ENCODE assay signal across 10 mouse cellular contexts in genomic region chr5:111901678-111902077, GRCm38 (mm10).
A peak's percentile ranks its signal among the peaks of the same experiment; 100 is the strongest.
DNase-seq lines count a peak whose midpoint lies in the region; ATAC-seq lines count a peak whose summit lies in the region.
"Had no signal": no experiment of that assay in that cellular context is flagged by ENCODE, and none has a peak within 500 bp of the region (broad histone marks: within the 10 kb centered on the region; RNA-seq: fewer than 3 reads in every experiment).

No protein-coding gene starts in this region.

- no peaks in the 10 kb centered on the region for H3K27me3 ChIP-seq in hindbrain, embryonic 11.5 days (ENCODE audit: control insufficient read depth, insufficient read depth, low read length)
- H3K27me3 ChIP-seq in hindbrain, embryonic 16.5 days (replicated peaks; ENCODE audit: control insufficient read depth, insufficient read depth, low read length) = no peaks in the 10 kb centered on the region; the same call in 1 of the 2 replicates
- 0 out of 2 replicates have a peak, but pooled peaks cover 5% of the 10 kb centered on the region for H3K27me3 ChIP-seq in embryonic facial prominence, embryonic 10.5 days (replicated peaks; ENCODE audit: low read depth, poor library complexity, severe bottlenecking)

- H3K27ac ChIP-seq in hindbrain, embryonic 11.5 days (ENCODE audit: low read depth, low read length) = peak overlapping the region; percentile 65; the same call in 1 of the 2 replicates
- no peak overlapping the region for H3K27ac ChIP-seq in hindbrain, embryonic 16.5 days (ENCODE audit: low read depth, low read length)
- H3K27ac ChIP-seq in embryonic facial prominence, embryonic 10.5 days (replicated peaks) = no peak overlapping the region
- H3K27ac ChIP-seq: heart, embryonic 15.5 days; neural tube, embryonic 13.5 days had no signal

- 20% methylated on average over 5 of the region's 5 CpGs for WGBS in hindbrain, embryonic 11.5 days
- 25% methylated on average over 5 of the region's 5 CpGs for WGBS in hindbrain, embryonic 16.5 days
- WGBS in embryonic facial prominence, embryonic 10.5 days = 15% methylated on average over 5 of the region's 5 CpGs

- H3K9me3 ChIP-seq in hindbrain, embryonic 11.5 days (ENCODE audit: control insufficient read depth, low read length) = no peaks in the 10 kb centered on the region
- no peaks in the 10 kb centered on the region for H3K9me3 ChIP-seq in hindbrain, embryonic 16.5 days (ENCODE audit: control insufficient read depth, low read length)
- no peaks in the 10 kb centered on the region for H3K9me3 ChIP-seq in embryonic facial prominence, embryonic 10.5 days
- H3K9me3 ChIP-seq: heart, embryonic 15.5 days; neural tube, embryonic 13.5 days had no signal

- ATAC-seq in hindbrain, embryonic 11.5 days (ENCODE audit: low FRiP score) = no peak
- ATAC-seq in hindbrain, embryonic 16.5 days = no peak
- peak; percentile 46; the same call in 1 of the 2 replicates for ATAC-seq in megakaryocyte progenitor cell, adult 5-6 weeks (replicated peaks; ENCODE audit: poor library complexity)

- H3K4me1 ChIP-seq in hindbrain, embryonic 11.5 days (replicated peaks; ENCODE audit: control insufficient read depth, insufficient read depth, low read length) = peaks cover 14% of the 10 kb centered on the region
- peaks cover 3% of the 10 kb centered on the region for H3K4me1 ChIP-seq in hindbrain, embryonic 16.5 days (ENCODE audit: control insufficient read depth, insufficient read depth, low read depth, low read length)
- H3K4me1 ChIP-seq in embryonic facial prominence, embryonic 10.5 days = peaks cover 27% of the 10 kb centered on the region
- H3K4me1 ChIP-seq: heart, embryonic 15.5 days had no signal

- no peak overlapping the region for H3K4me3 ChIP-seq in hindbrain, embryonic 11.5 days (ENCODE audit: low read depth, low read length)
- H3K4me3 ChIP-seq in hindbrain, embryonic 16.5 days (ENCODE audit: low read length) = no peak overlapping the region
- H3K4me3 ChIP-seq in embryonic facial prominence, embryonic 10.5 days = no peak overlapping the region
- H3K4me3 ChIP-seq: heart, embryonic 15.5 days; neural tube, embryonic 13.5 days had no signal

- no peak overlapping the region for H3K9ac ChIP-seq in hindbrain, embryonic 11.5 days (ENCODE audit: low read depth, low read length)
- H3K9ac ChIP-seq in hindbrain, embryonic 16.5 days (ENCODE audit: low read depth, low read length) = no peak overlapping the region
- H3K9ac ChIP-seq: heart, embryonic 15.5 days; neural tube, embryonic 13.5 days had no signal

- H3K36me3 ChIP-seq in hindbrain, embryonic 11.5 days (ENCODE audit: control insufficient read depth, insufficient read depth, low read length) = no peaks in the 10 kb centered on the region
- H3K36me3 ChIP-seq in hindbrain, embryonic 16.5 days (ENCODE audit: control insufficient read depth, insufficient read depth, low read length) = no peaks in the 10 kb centered on the region
- no peaks in the 10 kb centered on the region for H3K36me3 ChIP-seq in embryonic facial prominence, embryonic 10.5 days (replicated peaks)
- H3K36me3 ChIP-seq: heart, embryonic 15.5 days; neural tube, embryonic 13.5 days had no signal

- DNase-seq in hindbrain, embryonic 11.5 days (ENCODE audit: low spot score) = peak; percentile 72
- peak; percentile 89 for DNase-seq in NIH3T3 (ENCODE audit: low read depth)
- peak; percentile 82 for DNase-seq in embryonic facial prominence, embryonic 10.5 days (ENCODE audit: low spot score)
- no peak for DNase-seq in layer of hippocampus, postnatal 14 days (ENCODE audit: low spot score in 2 of 2)
- no peak for DNase-seq in right cerebral cortex, adult 2 months (ENCODE audit: low spot score in 2 of 2)
- DNase-seq in cerebellum, postnatal 4 days (ENCODE audit: low spot score in 2 of 2) = no peak

- no peak overlapping the region for H3K4me2 ChIP-seq in hindbrain, embryonic 11.5 days (replicated peaks; ENCODE audit: low read depth, low read length)
- no peak overlapping the region for H3K4me2 ChIP-seq in hindbrain, embryonic 16.5 days (ENCODE audit: low read length)
- H3K4me2 ChIP-seq: heart, embryonic 15.5 days; neural tube, embryonic 13.5 days had no signal

Comparison
In these comparisons a context has a peak if more than half of its experiments do, and no peak if none do; other contexts are left out.
1. DNase-seq: peak in hindbrain, embryonic 11.5 days (single experiment), NIH3T3 (single experiment) and embryonic facial prominence, embryonic 10.5 days (single experiment); none in layer of hippocampus, postnatal 14 days (0 of 2), right cerebral cortex, adult 2 months (0 of 2) and cerebellum, postnatal 4 days (0 of 2).